Mouse (Mus musculus) kidney, postnatal 36 days (tissue): Measurements from ENCODE around the gene Mapre3.

Experiments
- DNase-seq, 2 experiments: peaks; one replicate each; pipeline ENCODE4 v3.0.0; 2021 to 2022; ENCODE audit warnings: mixed read lengths in 2 of 2

Mapre3 gene

GRCm38 (mm10) chr5:30814424-30815119 lies at the start of gene Mapre3:
Gene Mapre3, plus strand, starts transcription at chr5:30814641.
- DNase-seq, result peak; percentile 93 to 96

GRCm38 (mm10) chr5:30765596-30766370 lies 48.7 kb upstream of the Mapre3 start:
- DNase-seq, result no peak

GRCm38 (mm10) chr5:30768082-30768481 lies 46.4 kb upstream of the Mapre3 start:
- no peak for DNase-seq

GRCm38 (mm10) chr5:30768598-30768997 lies 45.8 kb upstream of the Mapre3 start:
- DNase-seq, result peak; percentile 39 to 57

- no peak for DNase-seq
Observed at GRCm38 (mm10) chr5:30769075-30769474, 45.4 kb upstream of the Mapre3 start.

- peak; percentile 90 to 97 for DNase-seq
Observed at GRCm38 (mm10) chr5:30774601-30775371, 39.7 kb upstream of the Mapre3 start.

GRCm38 (mm10) chr5:30780699-30781098 lies 33.7 kb upstream of the Mapre3 start:
- no peak for DNase-seq

- no peak for DNase-seq
Observed at GRCm38 (mm10) chr5:30781147-30781546, 33.3 kb upstream of the Mapre3 start.

GRCm38 (mm10) chr5:30787381-30787780 lies 27.1 kb upstream of the Mapre3 start:
- no peak for DNase-seq

- DNase-seq, result no peak
Observed at GRCm38 (mm10) chr5:30790047-30790446, 24.4 kb upstream of the Mapre3 start.

- peak; percentile 71 to 93 for DNase-seq
Observed at GRCm38 (mm10) chr5:30796125-30796524, 18.3 kb upstream of the Mapre3 start.

GRCm38 (mm10) chr5:30797482-30797881 lies 17.0 kb upstream of the Mapre3 start:
- DNase-seq, result no peak

GRCm38 (mm10) chr5:30797982-30798381 lies 16.5 kb upstream of the Mapre3 start:
- DNase-seq, result no peak

- DNase-seq, result no peak
Observed at GRCm38 (mm10) chr5:30798965-30799364, 15.5 kb upstream of the Mapre3 start.

- no peak for DNase-seq
Observed at GRCm38 (mm10) chr5:30802724-30803467, 11.5 kb upstream of the Mapre3 start.

GRCm38 (mm10) chr5:30806106-30806505 lies 8.3 kb upstream of the Mapre3 start:
- DNase-seq, result peak; percentile 88 to 95

GRCm38 (mm10) chr5:30815120-30815465 lies 652 bp downstream of the Mapre3 start:
- DNase-seq, result no peak

- DNase-seq, result no peak
Observed at GRCm38 (mm10) chr5:30816261-30816791, 1.9 kb downstream of the Mapre3 start.

GRCm38 (mm10) chr5:30818758-30819309 lies 4.4 kb downstream of the Mapre3 start:
- DNase-seq, result peak; percentile 52 to 54

- no peak for DNase-seq
Observed at GRCm38 (mm10) chr5:30822689-30823088, 8.2 kb downstream of the Mapre3 start.

GRCm38 (mm10) chr5:30823091-30823490 lies 8.7 kb downstream of the Mapre3 start:
- no peak for DNase-seq
